Mouse (Mus musculus) ES-E14 (cell line): ENCODE results near the gene Colec11.

Experiments used
- CHD2 ChIP-seq: IDR thresholded peaks from 2 replicates; pipeline ENCODE4 v1.6.1; 2014; ENCODE audit warnings: mild to moderate bottlenecking, low read depth, low read length, inconsistent platforms
- HCFC1 ChIP-seq: IDR thresholded peaks from 2 replicates; pipeline ENCODE4 v1.6.1; 2012; ENCODE audit warnings: low read length, inconsistent platforms, borderline replicate concordance; ENCODE audit not compliant: insufficient read depth
- MAFK ChIP-seq: IDR thresholded peaks from 2 replicates; pipeline ENCODE4 v1.6.1; 2014; ENCODE audit warnings: mild to moderate bottlenecking, low read depth, low read length, inconsistent platforms; ENCODE audit not compliant: insufficient read depth
- ZC3H11A ChIP-seq: IDR thresholded peaks from 2 replicates; pipeline ENCODE4 v1.6.1; 2012; ENCODE audit warnings: low read depth, mild to moderate bottlenecking, inconsistent platforms, low read length, borderline replicate concordance
- ZNF384 ChIP-seq: IDR thresholded peaks from 2 replicates; pipeline ENCODE4 v1.6.1; 2012; ENCODE audit warnings: low read depth, low read length, inconsistent platforms

DNA sequence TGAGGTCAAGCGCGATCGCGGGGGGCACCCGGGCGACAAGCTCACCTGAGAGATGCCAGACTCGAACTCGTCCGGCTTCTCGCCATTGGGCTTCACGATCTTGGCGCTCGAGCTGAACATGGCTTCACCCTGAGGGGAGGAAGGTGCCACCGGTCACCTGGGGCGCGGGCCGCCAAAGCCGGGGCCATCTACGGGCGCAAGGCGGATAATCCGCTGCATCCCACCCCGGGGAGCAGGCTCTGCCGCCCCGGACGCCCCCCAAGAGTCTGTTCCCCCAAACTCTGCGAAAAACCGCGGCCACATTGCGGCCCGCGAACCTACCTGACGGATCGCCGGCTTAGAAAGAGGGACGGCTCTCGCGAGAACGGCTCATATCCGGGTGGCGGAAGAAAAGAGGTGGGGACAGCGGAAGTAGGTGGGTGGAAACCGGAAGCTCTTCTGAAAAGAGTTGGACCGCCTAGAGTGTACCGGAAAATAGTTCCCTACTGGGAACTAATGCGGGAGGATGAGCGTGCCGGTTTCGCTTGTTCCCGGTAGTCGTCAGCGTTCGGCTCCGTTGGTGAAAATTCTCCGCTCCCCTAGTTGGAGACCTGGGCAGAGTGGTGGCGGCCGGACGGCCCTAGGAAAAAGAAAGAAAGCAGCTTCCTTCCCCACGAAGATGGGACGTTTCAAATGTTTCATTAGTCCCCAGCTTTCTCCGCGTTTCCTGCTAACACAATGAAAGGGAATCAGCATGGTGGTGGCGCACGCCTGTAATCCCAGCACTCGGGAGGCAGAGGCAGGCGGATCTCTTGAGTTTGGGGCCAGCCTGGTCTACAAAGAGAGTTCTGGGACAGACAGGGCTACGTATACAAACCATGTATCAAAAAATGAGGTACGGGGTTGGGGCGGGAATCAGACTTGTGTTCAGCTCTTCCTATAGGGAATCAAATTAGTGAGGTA is 12.6 kb upstream of the Colec11 start, which contains the start of gene Rps7:
- peak; percentile 100 for TF ChIP-seq CHD2
- TF ChIP-seq ZNF384, result no peak
- no peak for TF ChIP-seq ZC3H11A
- peak; percentile 87 for TF ChIP-seq HCFC1
- no peak for TF ChIP-seq MAFK
